Mouse (Mus musculus) myocyte (in vitro differentiated cells): ENCODE measurements at regions not wholly inside any gene's neighbourhood (a gene's known extent, or its start where the extent isn't known, plus 50 kb on each side); places are given as distances from the start of the nearest gene placed in this dataset.

Experiments used
- CEBPB ChIP-seq: IDR thresholded peaks from 2 replicates; pipeline ENCODE4 v1.6.1; 2011; ENCODE audit warnings: mild to moderate bottlenecking, moderate library complexity; ENCODE audit not compliant: poor library complexity, insufficient read depth, severe bottlenecking
- MAX ChIP-seq: IDR thresholded peaks from one replicate; pipeline ENCODE4 v1.6.1; 2011; ENCODE audit warnings: low read depth, mild to moderate bottlenecking, control low read depth
- MYOD1 ChIP-seq, 3 experiments: IDR thresholded peaks; one replicate each; pipeline ENCODE4 v1.6.1; 2011; ENCODE audit warnings: control low read depth in 2 of 3, low read depth in 2 of 3, mild to moderate bottlenecking in 2 of 3, moderate library complexity in 1 of 3; ENCODE audit not compliant: insufficient read length in 2 of 3, control insufficient read depth in 1 of 3
- POLR2A ChIP-seq: IDR thresholded peaks from one replicate; pipeline ENCODE4 v1.6.1; 2011; ENCODE audit warnings: low read depth, mild to moderate bottlenecking, control low read depth, moderate library complexity; ENCODE audit not compliant: insufficient read length
- POLR2AphosphoS2 ChIP-seq: IDR thresholded peaks from one replicate; pipeline ENCODE4 v1.6.1; 2011; ENCODE audit warnings: low read depth, control low read depth; ENCODE audit not compliant: insufficient read length
- REST ChIP-seq: IDR thresholded peaks from one replicate; pipeline ENCODE4 v1.6.1; 2011; ENCODE audit warnings: mild to moderate bottlenecking, control low read depth, moderate library complexity; ENCODE audit not compliant: insufficient read depth, insufficient read length
- TCF12 ChIP-seq: IDR thresholded peaks from one replicate; pipeline ENCODE4 v1.6.1; 2011; ENCODE audit warnings: mild to moderate bottlenecking, control low read depth; ENCODE audit not compliant: poor library complexity, insufficient read depth, severe bottlenecking
- USF1 ChIP-seq: IDR thresholded peaks from one replicate; pipeline ENCODE4 v1.6.1; 2011; ENCODE audit warnings: low read depth, mild to moderate bottlenecking, control low read depth, moderate library complexity

GRCm38 (mm10) chr12:28342735-28343134 lies 209.5 kb downstream of the Dcdc2c start:
- TF ChIP-seq TCF12 (no peak), MAX (no peak), MYOD1 (IDR thresholded peaks at IDR 0.05; ENCODE audit: control insufficient read depth in 1 of 3, insufficient read length in 2 of 3, low read depth in 2 of 3) (no peak), POLR2AphosphoS2 (no peak), REST (no peak), POLR2A (no peak), USF1 (no peak), CEBPB (no peak)
